Mouse (Mus musculus) brain, embryonic 14.5 days (tissue): ENCODE results near the gene Tmem246.

Source experiments
- CTCF ChIP-seq: fragments of 200-500 bp; IDR thresholded peaks from 2 replicates; pipeline ENCODE4 v1.5.1; 2012; ENCODE audit warnings: inconsistent platforms, mild to moderate bottlenecking, moderate library complexity, borderline replicate concordance; ENCODE audit not compliant: insufficient read depth, insufficient read length; ENCODE audit errors: extremely low read depth
- POLR2A ChIP-seq: fragments of 200-500 bp; IDR thresholded peaks from 2 replicates; pipeline ENCODE4 v1.6.1; 2012; ENCODE audit warnings: mild to moderate bottlenecking, inconsistent platforms, borderline replicate concordance; ENCODE audit not compliant: poor library complexity, insufficient read depth, insufficient read length, severe bottlenecking; ENCODE audit errors: extremely low read depth

- TF ChIP-seq CTCF, result no peak
- no peak for TF ChIP-seq POLR2A
These were observed 56.7 kb downstream of the Tmem246 start for GRCm38 (mm10) chr4:49540966-49541365.
